Mouse (Mus musculus) ES-E14 (cell line): ENCODE measurements around the gene Ttll7.

ENCODE experiments used
- HCFC1 ChIP-seq: IDR thresholded peaks from 2 replicates; pipeline ENCODE4 v1.6.1; 2012; ENCODE audit warnings: low read length, inconsistent platforms, borderline replicate concordance; ENCODE audit not compliant: insufficient read depth
- MAFK ChIP-seq: IDR thresholded peaks from 2 replicates; pipeline ENCODE4 v1.6.1; 2014; ENCODE audit warnings: mild to moderate bottlenecking, low read depth, low read length, inconsistent platforms; ENCODE audit not compliant: insufficient read depth
- ZC3H11A ChIP-seq: IDR thresholded peaks from 2 replicates; pipeline ENCODE4 v1.6.1; 2012; ENCODE audit warnings: low read depth, mild to moderate bottlenecking, inconsistent platforms, low read length, borderline replicate concordance
- ZNF384 ChIP-seq: IDR thresholded peaks from 2 replicates; pipeline ENCODE4 v1.6.1; 2012; ENCODE audit warnings: low read depth, low read length, inconsistent platforms

DNA sequence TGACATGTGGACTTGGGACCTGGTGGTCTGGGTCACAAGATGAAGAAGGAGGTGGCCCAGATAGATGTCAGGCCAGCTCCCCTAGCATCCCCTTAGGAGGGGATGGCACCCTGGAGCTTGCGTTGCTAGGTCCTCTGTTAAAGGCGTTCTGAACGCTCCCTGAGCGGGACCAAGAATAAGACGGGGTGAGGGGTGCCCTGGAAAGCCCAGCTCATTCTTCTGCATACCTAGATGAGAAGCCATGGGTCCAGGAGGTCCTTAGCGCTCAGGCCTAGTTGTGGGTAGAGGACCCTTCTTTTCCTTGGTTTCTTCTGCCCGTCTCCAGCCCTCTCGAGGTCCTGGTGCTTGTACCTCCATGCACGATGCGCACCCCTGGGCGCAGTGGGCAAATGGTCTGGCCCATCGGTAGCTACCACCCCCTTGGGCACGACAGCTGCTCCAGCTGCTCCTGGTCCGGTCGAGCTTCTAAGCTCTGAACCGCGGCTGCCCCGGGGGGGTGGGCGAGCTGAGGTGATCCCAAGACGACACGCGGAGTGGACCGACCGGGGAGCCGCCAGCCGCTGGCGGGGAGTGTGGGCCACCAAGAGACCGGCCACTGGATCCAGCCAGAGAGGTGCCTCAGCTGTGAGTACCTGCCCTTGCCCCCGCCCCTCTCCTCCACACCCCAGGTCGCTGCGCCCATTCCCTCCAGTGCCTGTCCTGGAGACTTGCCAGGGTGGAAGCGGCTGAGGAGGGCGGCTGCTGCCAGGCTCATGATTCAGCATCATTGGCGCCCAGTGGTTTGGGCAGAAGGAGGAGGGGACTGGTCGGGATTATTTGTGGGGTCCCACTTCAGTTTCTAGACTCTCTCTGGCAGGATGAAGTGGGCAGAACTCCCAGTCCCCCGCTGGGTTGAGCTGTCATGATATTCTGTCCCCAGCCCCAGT lies at the start of gene Ttll7:
- TF ChIP-seq ZC3H11A (no peak), HCFC1 (0 out of 2 replicates have a peak, but pooled peaks have one; percentile 8), MAFK (no peak), ZNF384 (no peak)
